Mouse (Mus musculus): ENCODE measurements around the gene Dach1. TPM values are rescaled to one million over a fixed set of nuclear protein-coding genes. Genes with fewer than 3 reads are reported as not detected.

The Dach1 gene
- total RNA-seq, 2 experiments from 2014 or later, result 6.0 to 8.3 TPM

DNA sequence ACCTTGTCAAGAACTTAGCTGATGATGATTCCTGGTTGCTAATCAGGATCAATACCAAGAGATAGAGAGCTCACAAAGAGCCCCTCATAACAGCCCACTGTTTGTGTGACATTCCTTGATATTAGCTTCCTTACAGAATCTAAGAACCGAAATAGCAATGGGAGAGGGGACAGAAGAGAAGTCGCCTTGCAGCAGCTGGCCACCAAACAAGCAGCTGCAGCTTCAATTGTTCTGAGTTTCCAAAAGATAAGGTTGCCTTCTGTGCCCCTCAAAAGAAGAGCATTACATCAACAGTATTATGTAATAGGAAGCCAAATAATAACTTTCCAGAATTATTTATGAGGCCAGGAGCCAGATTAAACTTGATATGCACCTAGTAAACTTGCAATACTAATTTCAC is 120.2 kb downstream of the Dach1 start:
- DNase-seq (ENCODE audit: low spot score), result no peak
- intact Hi-C loops (cut with DNase I), result no loop called here

DNA sequence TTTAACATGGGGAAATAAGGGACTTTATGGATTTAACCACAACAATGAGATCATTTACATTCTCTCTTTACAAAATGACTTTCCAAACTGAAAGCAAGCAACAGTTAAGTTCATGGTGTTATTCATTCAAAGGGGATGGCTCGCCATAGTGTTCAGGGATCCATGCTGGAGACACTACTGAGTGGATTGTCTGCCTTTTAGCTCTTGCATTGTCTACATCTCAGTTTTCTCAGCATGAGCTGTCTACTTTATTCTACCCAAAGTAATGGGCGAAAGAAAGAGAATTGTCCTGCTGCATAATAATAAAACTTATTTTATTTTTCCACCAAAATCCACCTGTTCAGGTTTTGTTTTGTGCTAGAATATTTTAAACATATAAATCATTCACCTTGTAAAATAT is 121.2 kb downstream of the Dach1 start:
- DNase-seq (ENCODE audit: low spot score), result no peak
- intact Hi-C loops (cut with DNase I), result no loop called here

DNA sequence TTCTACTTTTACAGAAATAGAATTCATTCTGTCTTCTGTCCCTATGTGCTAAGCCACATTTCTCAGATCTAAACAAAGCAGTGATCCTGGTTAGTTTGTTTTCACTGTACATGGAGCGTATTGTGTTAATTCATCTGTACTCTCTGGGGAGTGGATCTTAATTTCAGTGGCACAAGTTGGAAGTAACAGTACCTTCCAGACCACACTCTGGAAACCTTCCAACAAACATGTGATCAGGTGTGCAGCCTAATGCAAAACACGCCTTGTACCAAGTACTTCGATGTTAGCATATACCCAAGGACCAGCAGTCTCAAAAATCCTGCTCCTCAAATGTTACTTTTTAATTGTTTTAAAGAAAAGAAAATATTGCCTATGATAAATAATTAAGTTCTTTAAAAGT is 121.9 kb downstream of the Dach1 start:
- intact Hi-C loops (cut with DNase I), result no loop called here
- DNase-seq (ENCODE audit: low spot score), result no peak

DNA sequence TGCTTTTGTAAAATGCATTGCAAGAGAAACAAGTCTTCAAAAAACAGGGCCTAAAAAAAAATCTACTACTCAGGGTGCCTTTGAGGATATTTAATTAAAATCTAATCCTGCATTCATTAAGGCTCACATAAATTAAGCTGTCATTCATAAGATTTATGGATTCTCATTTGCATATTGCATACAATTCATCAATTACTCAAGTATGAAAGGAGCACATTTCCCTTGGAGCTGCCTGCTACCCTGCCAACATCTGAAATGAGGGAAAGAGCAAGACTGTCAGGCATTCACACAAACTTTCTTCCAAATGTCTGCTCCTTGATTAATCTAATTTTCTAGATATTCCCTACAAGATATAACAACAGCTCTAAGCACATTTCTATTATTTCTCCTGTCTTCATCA is 122.6 kb downstream of the Dach1 start:
- intact Hi-C loops (cut with DNase I), result no loop called here
- DNase-seq (ENCODE audit: low spot score), result no peak

DNA sequence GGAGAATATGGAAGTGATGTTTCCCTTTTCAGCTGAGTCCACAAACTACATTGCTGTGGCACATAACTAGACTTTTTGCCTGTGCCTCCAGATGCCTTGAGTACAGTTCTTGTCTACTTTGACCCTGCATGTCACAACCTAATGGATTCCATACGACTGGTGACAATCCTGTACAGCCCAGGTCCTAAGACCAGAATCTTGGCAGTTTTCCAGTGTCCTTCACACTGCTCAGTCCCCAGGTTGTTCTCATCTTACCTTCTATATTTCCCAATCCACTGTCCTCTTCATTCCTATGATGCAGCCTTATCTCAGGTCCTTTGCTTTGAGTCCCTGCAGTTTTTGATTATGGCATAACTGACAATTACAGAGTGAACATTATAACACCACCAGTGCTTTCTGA is 131.0 kb downstream of the Dach1 start:
- intact Hi-C loops (cut with DNase I), result loop anchor here (10.0 kb wide), 1 partner anchor 126 kb away; the partner anchor contains the start of gene Dach1
- no peak for DNase-seq (ENCODE audit: low spot score)

DNA sequence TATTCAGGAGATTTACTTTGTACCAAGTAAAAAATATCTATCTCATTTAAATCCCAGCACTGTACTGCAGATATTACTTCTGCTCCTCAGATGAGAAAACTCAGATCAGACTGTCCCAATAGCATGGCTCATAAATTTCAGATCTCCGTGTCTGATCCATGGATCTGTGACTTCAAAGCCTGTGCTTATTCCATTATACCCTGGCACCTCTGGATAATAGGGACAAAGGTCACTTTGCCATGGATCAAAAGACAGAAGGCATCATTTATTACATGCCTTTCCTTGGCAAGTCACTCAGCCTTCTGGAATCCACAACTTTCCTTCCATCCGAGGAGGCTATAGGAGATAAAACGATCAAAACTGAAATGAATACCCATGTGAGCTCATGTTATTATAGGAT is 132.4 kb downstream of the Dach1 start:
- no peak for DNase-seq (ENCODE audit: low spot score)
- intact Hi-C loops (cut with DNase I), result loop anchor here (10.0 kb wide), 1 partner anchor 128 kb away; the partner anchor contains the start of gene Dach1

DNA sequence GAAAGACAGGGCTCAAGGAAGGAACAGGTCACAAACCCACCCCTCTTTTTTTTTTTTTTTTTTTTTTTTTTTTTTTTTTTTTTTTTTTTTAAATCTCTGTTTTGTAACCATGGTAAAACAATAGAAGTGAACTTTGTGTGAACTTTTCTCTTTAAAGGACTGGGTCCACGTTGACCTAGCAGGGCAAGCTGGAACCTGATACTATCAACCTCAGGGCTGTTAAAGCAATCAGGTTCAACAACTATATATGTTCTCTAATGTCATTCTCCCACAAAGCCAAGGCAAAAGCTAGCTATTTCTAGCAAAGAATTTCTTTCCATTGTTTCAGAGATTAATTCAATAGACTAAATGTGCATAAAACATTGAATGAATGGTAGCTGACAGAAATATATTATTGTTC is 134.3 kb downstream of the Dach1 start:
- no peak for DNase-seq (ENCODE audit: low spot score)

DNA sequence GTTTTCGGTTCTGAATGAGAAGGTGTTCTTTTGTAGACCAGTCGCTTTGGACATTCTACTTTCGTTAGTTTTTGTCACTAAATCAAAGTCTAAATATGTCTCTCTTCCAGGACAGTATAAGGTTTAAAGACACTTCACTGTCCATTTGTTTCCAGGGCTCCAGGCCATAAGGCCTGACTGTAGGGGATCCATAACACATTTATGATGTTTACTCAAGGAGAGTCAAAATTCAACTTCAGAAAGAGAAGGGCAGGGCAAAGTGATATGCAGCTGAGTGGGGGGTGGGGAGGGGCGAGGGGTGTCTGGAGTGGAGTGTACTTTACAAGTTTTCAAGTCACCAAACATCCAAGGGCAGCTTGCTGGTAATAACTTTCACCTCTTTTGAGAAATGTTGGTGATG is 146.0 kb downstream of the Dach1 start:
- intact Hi-C loops (cut with DNase I), result no loop called here
- DNase-seq (ENCODE audit: low spot score), result no peak

More for the DNA sequence above, 134.3 kb downstream of the Dach1 start:
- intact Hi-C loops (cut with DNase I), result loop anchor here (10.0 kb wide), 1 partner anchor 130 kb away; the partner anchor contains the start of gene Dach1

DNA sequence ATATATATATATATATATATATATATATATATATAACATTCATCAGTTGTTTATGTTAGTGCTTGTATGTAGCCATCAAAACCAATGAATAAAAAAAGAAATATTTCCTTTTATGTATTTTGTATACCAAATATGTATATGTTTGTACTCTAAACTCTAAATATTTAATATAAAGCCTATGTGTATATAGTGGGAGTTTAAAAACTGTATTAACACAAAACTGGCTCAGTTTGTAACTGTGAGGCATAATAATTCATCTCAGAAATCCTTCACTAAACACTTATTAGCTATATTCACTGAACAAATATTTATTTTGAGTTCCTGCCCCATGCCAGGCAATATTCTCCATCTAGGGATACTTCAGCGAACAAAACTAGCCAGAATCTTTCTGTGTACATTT is 155.5 kb downstream of the Dach1 start:
- DNase-seq (ENCODE audit: low spot score), result no peak
- intact Hi-C loops (cut with DNase I), result no loop called here

DNA sequence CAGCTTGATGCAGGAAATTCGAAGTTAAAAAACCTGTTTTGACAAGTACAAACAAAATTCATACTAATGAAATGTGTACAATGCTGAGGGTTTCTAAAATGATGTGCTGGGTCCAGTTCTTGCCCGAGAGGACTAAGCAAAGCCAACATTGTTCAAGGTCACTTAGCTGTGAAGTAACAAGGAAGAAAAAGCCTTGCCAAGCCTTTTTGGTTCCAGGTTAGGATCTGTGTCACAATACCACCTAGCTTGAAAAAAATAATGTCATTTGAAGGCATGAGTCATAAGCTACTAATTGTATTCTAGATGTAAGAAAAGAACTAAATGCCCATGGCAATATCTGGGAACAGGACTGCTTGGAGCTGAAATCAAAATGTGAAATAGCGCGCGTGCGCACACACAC is 161.1 kb downstream of the Dach1 start:
- intact Hi-C loops (cut with DNase I), result loop anchor here (10.0 kb wide), 2 partner anchors 144 to 156 kb away; partner anchors contain the start of gene Dach1
- DNase-seq (ENCODE audit: low spot score), result no peak

DNA sequence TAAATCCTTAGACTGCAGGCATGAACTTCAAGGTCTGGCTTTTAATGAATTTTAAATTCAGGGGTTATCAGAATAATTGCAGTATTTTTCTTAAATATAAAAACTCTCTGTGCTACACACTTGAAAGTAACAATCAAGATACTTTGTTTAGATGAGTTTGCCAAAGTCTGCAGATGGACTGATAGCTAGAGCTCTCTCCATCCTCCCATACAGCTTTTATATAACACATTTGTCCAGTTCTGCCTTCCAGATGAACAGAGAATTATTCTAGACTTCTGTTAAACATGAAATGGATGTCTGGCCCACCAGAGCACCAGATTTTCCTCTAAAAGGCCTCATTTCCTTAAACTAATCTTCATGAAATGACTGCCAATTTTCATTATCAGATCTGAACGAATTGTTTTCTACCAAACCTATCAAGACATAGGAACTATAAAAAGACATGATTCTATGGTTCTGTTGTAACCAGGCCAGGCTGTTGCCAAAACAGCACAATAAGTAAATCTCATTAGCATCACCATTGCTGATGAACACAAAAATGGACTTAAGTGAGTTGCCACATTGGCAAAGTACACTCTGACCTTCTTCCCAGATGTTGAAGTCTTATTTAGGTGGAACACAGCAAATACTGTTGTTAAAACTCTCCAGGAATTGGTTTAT is 167.4 kb downstream of the Dach1 start:
- intact Hi-C loops (cut with DNase I), result loop anchor here (10.0 kb wide), 2 partner anchors 137 to 163 kb away; partner anchors contain the start of gene Dach1
- DNase-seq (ENCODE audit: low spot score), result no peak

DNA sequence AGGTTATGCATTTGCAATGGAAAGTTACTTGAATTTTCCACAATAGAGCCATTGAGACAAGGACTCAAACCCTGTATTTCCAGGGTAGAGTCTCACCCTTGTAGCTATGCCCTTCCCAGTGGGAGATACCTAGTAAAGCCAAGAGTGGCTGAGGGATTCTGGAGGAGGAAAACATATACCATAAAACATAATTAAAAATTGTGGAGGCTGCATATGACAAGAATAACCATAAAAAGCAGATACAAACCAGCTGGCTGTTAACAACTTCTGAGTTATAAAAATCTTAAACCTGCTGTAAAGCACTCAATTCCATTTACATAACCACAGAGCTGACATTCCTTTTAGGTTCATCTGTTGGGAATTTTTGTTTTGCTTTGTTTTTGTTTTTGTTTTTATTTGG is 171.0 kb downstream of the Dach1 start:
- intact Hi-C loops (cut with DNase I), result no loop called here
- DNase-seq (ENCODE audit: low spot score), result no peak

DNA sequence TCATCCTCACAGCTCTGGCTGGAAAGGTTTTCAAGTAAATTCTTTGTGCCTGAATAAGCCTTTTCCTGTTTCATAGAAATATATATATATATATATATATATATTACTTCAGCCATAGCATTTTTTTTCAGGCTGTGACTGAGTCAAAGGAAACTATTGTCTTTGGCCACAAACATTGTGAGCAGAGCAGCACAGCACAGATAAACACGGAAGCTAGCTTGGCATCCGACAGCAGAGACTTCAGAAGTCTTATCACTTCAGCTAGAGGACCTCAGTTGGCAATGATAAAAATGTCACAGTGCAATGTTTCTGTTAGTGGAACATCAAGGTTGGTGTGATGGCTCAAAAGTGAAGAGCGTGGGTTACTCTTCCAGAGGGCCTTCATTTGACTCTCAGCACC is 186.3 kb downstream of the Dach1 start:
- intact Hi-C loops (cut with DNase I), result no loop called here
- no peak for DNase-seq (ENCODE audit: low spot score)

DNA sequence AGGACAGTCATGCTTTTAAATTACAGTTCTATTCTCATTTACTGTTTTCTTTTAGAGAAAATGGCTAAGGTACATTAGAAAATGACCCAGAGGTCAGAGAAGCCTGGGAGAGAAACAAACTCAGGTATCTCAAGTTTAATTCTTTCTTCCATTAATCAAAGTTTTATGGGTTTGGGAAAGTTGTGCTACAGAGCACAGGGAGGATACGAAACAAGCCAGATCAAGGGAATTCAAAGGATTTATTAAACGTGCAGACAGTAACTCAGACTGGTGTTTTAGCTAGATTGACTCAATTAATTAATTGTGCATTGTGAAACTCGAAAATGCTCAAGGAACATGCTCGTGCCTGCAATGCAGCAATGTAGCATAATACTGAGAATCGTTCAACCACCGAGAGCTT is 186.9 kb downstream of the Dach1 start:
- intact Hi-C loops (cut with DNase I), result no loop called here
- DNase-seq (ENCODE audit: low spot score), result no peak

DNA sequence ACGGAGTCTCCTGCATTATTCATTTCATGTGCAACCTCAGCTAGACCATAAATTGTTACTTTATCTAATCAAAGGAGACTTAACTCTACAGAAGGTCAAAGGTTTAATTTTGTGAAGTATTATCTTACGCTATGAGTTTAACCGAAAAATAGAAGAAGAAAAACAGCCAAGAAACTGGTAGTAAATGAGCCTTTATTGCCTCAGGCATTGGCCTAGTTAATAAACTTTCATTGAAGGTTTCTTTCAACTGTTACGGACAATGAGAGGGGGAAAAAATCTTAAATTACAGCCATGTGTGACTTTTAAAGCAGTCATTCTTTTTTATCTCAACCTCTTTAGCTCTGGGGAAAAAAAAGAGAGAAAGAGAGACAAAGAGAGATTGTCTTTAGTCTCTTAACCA is 188.7 kb downstream of the Dach1 start:
- DNase-seq (ENCODE audit: low spot score), result no peak

DNA sequence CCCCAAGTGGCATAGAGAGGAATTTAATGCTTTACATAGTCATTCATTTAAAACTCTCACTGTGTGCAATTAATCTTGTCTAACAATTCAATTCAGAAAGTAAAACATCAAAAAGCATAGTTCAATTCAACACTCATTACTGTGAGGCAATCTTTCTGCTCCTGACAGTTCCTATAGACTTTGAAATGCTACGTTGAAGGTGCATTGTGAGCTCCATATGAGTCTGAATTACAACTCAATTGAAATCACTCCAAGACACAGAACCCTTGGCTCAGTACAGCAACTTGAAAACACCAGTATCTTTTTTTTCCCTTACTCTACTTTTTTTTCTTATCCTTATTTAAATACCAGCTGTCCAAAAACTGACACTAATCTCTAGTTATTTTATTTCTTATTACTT is 193.5 kb downstream of the Dach1 start:
- intact Hi-C loops (cut with DNase I), result no loop called here

More for the DNA sequence above, 188.7 kb downstream of the Dach1 start:
- intact Hi-C loops (cut with DNase I), result no loop called here

DNA sequence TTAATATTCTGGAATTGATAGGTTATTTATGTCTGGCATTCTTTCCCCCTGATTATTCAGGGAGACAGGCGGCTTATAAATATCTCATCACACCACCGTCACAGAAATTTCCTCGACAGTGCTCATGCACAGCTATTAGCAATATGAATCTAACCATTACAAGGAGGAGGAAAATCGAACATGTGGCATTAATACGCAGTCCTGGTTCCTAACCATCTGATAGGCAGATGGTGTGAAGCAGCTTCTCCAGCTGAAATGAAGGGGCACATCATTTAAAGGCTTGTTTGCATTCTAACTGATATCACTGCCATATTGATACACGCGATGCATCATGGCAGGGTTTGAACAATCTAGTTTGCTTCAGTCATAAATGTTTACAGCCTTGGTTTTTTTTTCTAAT is 194.1 kb downstream of the Dach1 start:
- intact Hi-C loops (cut with DNase I), result no loop called here
- DNase-seq (ENCODE audit: low spot score), result no peak

More for the DNA sequence above, 193.5 kb downstream of the Dach1 start:
- DNase-seq (ENCODE audit: low spot score), result no peak

DNA sequence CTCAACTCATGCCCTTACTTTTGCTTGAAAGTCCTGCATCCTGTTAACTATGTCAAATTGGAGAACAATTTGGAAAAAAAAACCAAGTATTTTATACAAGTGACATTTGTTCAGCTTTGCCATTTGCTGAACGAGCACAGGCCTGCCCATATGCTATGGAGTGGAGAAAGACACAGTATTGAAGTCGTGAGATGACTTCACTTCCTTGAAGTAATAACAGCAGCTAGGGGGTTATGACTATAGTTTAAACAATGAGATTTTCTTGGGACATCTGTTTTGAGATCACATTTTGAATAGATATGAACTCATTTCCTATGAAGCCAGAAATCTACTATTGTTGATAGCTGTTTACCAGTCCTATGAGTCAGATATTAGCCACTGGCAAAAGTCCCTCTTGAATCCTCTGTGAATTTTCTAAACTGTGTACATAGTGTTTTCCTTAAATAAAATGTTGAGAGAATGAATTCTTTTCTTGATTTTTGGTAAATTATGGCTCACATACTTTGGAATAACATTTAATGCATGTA is 205.0 kb downstream of the Dach1 start:
- no peak for DNase-seq (ENCODE audit: low spot score)
- intact Hi-C loops (cut with DNase I), result no loop called here

DNA sequence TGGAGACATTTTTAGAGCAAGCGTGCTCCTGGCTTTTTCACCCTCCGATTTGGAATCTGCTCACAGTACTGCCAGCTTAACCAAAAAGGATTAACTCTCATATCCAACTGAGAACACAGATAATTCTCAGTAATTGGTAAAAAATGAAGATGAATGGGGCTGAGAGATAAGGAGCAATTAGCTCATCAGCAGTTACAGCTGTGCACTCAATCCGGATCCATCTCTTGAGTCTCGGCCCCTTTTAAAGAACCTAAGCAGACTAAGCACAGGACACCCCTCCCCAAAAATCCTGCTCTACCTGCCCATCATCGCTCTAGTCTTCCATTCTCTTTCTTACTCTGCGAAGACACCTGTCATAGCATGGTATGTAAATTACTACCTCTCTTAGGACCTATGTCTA is 205.9 kb downstream of the Dach1 start:
- intact Hi-C loops (cut with DNase I), result no loop called here
- no peak for DNase-seq (ENCODE audit: low spot score)

DNA sequence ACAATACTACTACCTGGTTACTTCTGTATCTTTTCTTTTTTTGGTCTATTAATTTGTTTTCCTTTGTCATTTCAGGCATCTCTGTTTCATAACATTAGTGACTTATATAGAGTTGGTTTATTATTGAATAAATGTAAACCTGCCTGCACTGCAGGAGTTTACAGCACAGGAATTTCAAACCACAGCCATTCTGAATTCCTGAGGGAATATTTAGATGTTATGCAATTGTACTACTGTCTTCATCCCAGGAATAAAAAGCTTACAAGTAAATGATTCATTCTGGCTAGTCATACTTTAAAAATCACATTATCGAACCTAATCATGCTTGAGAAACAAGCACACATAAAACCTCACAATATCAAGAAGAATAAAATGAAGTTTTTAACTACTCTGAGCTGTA is 213.2 kb downstream of the Dach1 start:
- intact Hi-C loops (cut with DNase I), result no loop called here
- no peak for DNase-seq (ENCODE audit: low spot score)

DNA sequence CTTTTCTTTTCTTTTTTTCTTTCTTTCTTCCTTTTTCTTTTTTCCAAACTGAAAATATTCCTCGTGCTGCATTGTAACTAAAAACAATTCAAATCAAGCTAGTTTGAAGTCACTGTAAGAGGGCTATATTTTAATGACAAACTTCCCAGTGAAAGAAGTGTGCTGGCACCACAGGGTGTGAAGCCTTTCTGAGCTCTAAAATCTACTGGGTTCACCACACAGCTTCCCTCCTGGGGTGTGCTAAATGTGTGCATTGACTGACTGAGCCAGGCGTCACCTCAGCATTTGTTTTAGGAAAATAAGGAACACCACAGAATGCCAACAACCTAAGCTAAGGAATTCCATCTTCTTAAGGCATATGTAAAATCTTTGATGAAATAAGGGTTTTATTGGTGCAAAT is 224.1 kb downstream of the Dach1 start:
- intact Hi-C loops (cut with DNase I), result no loop called here
- no peak for DNase-seq (ENCODE audit: low spot score)

All from heart, postnatal 25 days (tissue).